Mouse (Mus musculus) adrenal gland, postnatal 36 days (tissue): ENCODE results near the gene Ctsg. TPM values are rescaled to one million over a fixed set of nuclear protein-coding genes. Genes with fewer than 3 reads are reported as not detected.
A peak's percentile ranks its signal among the peaks of the same experiment; 100 is the strongest.
"Not testable (repeated sequence)": the region's sequence is repeated elsewhere in the genome, so short reads cannot be mapped to it uniquely, and the experiment has no call there.

Experiments
- DNase-seq, 2 experiments: peaks; one replicate each; pipeline ENCODE4 v3.0.0; 2021; ENCODE audit warnings: mixed read lengths in 1 of 2
- long read RNA-seq, 2 experiments: library from polyadenylated mRNA; stranded (forward); transcript quantifications; one replicate each; pipeline ENCODE4 v2.0.0; 2021; ENCODE audit warnings: borderline sequencing depth in 2 of 2
- total RNA-seq, 2 experiments: library from RNA; stranded (reverse); gene quantifications; 2 replicates each; pipeline ENCODE4 v1.2.3; 2021

The Ctsg gene
- total RNA-seq, result not detected
- long read RNA-seq, experiment 1, result 0 reads
- long read RNA-seq, experiment 2, result 0 reads

DNA sequence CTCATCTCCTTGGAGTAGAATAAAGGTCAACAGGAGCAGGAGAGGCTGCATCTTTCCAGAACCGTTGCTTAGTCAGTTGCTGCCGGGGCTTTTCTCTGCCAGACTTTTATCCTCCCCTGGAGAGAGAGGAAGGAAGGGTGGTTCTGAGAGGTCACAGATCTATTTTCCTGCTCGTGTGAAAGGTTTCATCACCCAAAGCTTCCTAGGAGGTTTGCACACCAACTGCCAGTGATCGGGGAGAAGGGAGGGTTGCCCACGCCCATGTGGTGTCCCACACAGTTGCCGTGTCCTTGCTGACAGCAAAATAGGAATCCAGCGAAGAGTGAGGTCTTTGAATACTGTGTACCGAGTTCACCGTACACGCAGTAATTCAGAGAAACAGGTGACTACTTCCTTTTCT, at the start of gene Ctsg:
Gene Ctsg, minus strand, starts transcription at position 189 of the 400 bp plus-strand sequence.
- DNase-seq, result no peak

DNA sequence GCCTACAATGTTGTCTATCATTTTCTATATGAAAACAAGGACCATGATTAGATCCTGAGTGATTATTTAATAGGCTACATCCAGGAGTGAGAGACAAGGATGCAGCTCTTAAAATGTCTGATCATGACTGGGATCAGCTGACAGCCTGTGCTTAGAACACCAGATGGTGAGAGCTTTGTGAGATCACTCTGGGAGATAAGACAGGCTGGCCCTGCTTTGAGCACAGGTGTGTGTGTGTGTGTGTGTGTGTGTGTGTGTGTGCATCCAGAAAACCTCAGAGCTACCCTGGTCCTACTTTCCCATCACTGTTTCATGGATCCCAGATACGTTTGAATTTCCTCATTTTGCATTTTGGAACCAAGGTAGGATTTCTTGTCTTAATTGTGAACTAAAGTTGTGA, 31.3 kb upstream of the Ctsg start:
- not testable (repeated sequence) for DNase-seq

DNA sequence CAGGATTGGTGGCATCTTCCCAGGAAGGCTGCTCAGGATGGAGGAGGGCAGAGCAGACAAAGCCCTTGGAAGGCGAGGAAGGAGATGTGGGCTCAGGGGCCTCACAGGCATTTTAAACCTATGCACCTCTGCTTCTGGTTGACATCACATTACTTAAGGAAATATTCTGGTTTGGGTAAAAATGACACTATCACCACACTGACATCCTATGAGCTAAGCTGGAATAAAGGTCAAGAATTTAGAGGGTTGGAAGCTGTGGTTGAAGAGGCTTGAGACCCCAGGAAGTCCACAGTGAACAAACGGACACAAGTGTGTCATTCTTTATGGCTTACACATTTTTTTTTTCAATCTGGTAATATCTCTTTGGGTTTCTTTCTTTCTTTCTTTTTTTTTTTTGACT, 30.1 kb upstream of the Ctsg start, which contains the start of gene Gzmd:
Gene Gzmd, minus strand, starts transcription at position 101 of the 400 bp plus-strand sequence.
- not testable (repeated sequence) for DNase-seq

DNA sequence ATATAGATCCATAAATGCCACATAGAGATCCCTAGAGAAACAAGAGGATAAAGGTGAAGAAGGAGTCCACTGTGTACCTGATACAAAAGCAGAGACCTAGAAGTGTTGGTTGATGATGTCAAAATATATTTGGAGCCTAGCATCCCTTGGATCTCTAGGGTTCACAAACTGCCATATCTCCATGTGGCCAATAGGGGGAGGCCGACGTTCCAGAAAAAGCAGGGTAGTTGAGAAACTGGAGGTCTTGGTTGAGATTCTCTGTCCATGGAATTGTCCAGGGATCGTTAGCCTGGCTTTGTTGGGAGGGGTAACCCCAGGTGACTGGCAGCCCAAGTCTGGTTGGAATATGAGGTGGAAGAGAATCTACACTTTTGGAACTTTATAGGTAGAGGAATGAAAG, 26.0 kb upstream of the Ctsg start:
- DNase-seq, result no peak

DNA sequence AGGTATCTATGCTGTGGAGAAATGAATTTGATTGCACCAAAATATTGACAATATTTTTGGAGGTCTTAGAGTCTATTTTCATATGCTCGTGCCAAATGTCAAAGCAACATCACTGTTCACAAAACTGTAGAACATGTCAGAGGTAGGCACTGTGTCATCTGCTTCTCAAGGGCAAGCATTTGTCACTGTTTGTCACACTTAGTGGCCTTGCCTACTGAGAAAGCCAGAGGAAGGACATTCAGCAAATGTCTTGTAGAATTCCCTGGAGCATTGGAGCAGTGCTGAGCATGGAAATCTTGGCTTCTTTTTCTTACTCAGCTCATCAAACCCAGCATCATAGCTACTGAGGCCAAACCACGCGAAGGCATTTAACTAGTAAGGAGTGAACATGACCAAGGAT, 21.1 kb upstream of the Ctsg start:
- peak; percentile 18 to 30 for DNase-seq

DNA sequence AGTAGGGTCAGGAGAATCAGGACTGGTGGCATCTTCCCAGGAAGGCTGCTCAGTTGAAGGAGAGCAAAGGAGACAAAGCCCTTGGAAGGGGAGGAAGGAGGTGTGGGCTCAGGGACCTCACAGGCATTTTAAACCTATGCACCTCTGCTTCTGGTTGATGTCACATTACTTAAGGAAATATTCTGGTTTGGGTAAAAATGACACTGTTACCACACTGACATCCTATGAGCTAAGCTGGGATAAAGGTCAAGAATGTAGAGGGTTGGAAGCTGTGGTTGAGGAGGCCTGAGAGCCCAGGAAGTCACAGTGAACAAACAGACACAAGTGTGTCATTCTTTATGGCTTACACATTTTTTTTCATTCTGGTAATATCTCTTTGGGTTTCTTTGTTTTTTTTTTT, 18.2 kb upstream of the Ctsg start, which contains the start of gene Gzme:
Gene Gzme, minus strand, starts transcription at position 101 of the 400 bp plus-strand sequence.
- DNase-seq, result no peak

DNA sequence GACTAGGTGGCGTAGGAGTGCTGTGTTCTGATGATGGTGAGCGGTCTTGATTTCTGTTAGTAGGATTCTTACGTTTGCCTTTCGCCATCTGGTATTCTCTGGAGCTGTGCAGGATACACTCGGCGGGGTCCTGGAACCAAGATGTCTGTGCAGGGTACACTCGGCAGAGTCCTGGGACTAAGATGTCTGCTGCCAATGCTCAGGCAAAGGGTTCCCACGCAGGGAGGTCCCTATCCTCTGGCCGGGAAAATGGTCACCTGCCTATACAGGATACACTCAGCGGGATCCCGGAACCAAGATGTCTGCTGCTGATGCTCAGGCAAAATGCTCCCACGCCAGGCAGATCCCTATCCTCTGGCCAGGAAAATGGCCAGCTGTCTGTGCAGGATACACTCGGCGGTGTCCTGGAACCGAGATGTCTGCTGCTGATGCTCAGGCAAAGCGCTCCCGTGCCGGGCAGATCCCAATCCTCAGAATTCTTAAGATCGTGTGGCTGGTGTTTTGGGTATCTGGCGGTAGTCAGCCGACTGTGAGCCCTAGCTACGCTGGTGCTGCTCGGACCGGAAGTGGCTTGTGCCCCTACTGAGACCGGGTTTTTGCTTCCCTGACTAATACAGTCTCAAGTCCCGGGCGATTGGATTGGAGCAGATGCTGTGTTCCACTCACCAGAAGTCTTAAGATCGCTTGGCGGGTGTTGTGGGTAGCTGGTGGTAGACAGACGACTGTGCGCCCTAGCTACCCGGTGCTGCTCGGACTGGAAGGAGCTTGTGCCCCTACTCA, 13.3 kb upstream of the Ctsg start:
- not testable (repeated sequence) for DNase-seq

DNA sequence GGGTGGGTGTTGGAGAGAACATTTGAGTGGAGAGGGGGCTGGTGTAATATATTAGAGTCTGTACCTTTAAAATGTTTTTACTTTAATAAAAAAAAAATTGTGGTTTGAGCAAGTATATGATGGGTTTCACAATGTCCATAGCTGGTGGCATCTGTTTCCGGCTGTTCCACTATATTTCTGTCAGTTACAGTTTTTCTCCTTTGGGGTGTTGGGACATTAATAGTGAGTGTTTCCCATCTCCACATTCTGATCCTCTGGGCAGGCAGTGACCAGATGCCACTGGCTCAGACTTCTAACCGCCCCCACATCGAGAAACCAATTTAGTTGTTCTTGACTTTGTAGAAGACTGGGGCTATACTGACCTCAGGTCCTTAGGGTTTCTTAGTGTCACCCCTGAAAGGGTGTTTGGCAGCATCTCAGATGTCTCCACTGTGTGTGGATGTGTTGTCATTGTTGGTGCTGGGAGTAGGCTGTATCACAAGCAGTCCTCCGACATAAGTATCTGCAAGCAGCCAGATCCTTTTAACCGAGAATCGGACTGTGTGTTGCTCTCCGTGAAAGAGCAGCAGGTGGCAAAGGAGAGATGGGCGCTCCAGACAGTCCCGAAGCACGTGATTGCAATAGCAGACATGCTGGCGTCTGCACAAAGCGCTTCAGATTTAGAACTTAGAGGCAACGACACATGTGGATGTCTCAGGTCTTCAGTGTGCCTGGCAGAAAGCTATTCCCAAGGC, 3.2 kb upstream of the Ctsg start:
- DNase-seq, result no peak

DNA sequence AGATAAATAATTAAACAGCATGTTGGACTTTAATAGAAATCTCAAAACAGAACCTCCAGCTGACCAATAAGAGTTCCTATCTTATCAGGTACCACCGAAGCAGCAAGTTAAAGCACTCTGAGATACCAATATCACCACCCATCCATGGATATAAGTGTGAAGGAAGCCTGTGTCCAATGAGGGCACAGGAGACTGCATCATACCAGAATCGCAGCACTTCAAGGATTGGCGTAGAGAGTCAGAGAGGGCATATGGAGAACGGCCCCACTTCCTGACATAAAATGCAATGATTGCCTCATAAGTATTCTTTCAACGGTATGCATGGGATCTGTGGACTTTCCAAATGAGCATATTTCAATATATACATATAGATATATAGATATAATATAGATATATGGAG, 2.6 kb upstream of the Ctsg start:
- no peak for DNase-seq

DNA sequence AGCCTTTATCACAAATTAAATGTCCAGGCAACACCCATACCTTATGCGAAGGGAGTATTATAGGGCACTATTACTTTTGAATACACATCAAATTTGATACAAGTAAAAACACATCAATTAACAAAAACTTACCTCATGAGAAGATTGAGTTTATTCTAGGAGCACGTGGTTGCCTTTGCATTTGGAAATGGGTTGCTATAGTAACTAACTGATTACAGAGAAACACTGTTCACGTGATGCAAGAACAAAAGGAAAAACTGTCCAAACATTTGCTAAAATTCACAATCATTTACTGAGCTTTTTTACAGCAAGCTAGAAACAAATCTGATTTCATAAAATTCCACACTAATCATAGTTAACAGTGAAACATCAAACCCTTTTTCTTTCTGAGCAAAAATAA, 1.1 kb upstream of the Ctsg start:
- no peak for DNase-seq

DNA sequence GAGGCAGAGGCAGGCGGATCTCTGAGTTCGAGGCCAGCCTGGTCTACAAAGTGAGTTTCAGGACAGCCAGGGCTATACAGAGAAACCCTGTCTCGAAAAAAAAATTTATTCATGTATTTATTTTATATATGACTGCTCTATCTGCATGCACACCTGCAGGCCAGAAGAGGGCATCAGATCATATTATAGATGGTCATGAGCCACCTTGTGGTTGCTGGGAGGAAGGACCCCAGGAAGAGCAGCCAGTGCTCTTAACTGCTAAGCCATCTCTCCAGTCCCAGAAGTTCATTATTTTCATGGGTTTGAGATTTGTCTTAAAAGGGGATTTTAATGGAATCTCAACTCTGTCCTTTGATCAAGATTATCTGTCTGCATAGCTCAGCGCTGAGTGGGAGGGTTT, 3.4 kb downstream of the Ctsg start:
- DNase-seq, result peak in 1 of 2 experiments; percentile 12

DNA sequence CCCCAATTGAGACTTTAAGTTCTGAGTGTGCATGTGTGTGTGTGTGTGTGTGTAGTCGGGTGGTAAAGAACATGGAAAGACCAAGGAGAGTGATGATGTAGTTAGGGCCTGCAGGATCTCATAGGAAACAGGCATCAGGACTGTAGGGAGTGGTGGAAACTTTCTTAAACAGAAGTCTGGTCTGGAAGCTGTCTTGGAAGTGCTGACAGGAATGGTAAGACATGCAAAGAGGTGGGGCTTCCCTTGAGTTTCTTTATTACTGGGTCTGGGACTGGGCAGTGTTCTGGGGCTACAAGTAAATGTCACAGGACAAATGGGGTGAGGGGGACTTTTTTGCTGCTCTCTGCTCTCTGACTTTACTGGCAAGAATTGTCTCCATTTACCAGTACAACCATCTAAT, 4.8 kb downstream of the Ctsg start:
- DNase-seq, result no peak

DNA sequence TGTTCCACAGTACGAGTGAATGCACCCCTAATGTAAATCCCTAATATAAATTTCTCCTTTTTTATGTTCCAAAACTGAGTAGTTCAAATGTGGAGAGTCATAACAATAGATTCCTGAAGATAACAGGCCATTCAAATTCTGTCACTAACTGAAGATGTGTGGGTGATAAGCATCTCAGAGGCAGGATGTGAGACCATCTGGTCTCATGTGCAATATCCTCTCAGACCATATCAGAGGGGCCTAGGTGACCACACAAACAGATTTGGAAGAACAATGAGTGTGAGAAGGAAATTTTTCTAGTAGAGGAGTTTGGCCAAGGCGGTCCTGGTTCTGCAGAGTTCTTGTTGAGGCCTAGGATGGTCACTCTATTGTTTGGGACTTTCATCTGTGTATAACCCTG, 9.0 kb downstream of the Ctsg start:
- no peak for DNase-seq

DNA sequence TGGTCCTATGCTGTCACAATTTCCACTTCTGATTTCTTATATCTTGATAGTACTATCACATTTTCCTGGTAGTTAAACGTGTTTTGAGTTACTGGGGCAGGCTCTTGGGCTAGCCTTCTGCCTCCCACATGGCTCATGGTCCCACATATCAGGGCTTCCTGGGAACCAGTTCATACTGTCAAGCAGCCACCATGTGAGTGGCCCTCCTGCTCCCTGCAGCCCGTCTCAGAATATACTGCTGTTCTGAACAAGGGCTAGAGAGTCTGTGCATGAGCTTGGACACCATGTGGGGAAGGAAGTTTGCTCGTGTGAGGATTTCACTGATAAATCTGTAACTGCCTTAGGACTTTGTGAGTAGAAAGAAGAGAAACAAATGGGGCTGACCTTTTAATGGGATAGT, 15.7 kb downstream of the Ctsg start:
- DNase-seq, result no peak

DNA sequence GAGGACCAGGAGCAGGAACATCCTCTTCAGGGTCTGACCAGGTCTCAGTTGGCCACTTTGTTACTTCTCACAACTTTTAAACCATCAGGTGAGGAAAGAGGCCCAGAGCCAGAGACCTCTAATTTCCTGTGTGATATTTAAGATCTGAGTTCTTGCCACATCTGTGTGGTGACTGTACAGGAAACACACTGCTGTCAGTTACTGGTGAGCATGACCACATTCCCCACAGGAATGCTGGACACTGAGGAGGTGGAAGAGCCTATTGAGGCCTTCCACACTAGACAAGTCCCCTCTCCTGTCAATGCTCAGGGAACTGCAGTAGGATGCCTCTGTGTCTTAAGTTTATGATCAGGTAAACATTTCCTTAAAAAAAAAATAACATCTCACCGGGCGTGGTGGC, 17.2 kb downstream of the Ctsg start, which contains the start of gene Mcpt8:
Gene Mcpt8, minus strand, starts transcription at position 107 of the 400 bp plus-strand sequence.
- no peak for DNase-seq

DNA sequence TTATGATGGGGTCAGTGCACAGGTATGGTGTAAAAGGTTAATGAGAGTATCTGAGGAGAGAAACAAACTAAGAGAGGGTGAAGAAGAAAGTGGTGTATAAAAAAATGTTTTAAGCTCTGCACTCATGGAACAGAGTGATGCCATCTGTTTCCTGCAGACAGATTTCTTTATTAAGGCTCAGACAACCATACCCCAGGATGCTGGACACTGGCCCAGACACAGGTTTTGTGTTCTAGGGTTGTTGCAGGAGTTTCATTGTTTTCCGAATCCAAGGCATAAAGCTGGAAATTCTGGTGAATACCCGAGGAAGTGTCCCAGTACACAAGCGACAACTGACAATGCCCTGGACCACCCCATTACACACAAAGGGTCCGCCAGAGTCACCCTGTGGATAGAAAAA, 20.4 kb downstream of the Ctsg start:
- no peak for DNase-seq

DNA sequence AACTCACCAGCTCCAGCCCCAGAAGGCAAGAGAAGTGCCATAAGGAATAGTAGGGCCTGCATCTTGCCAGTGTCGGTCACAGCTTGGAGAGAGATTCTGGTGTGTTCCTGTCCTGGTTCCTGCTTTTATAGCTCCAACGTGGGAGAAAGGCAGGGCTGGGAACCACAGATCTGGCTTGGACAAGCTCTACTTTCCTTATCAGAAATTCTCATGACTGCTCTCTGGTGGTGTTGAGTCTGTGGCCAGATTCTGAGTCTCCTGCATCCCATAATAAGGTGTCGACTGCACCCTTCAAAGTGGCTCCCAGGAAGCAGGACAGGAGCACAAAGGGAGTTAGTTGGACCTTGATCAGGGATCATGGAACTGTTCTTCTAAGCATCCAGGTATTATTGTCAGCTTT, 40.2 kb downstream of the Ctsg start, which contains the start of gene Mcpt4:
Gene Mcpt4, minus strand, starts transcription at position 101 of the 400 bp plus-strand sequence.
- not testable (repeated sequence) for DNase-seq

DNA sequence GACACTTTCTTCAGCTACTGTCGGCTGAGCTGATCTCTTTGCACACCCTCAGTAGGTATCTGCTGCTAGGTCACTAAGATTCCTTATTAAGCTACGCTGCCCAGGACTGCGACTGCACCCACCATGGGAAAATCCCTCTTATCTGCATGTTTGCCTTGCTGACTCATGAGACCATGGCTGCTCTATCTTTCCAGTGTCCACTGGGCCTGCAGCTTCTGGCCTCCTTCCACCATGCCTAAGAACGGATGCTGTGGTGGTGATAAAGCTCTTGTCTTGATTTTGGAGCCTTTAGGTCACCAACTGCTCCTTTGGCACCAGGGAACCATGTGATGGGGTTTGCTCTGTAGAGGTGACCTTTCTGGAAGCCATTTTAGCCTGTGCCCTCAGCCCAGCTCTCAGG, 44.7 kb downstream of the Ctsg start:
- DNase-seq, result no peak

DNA sequence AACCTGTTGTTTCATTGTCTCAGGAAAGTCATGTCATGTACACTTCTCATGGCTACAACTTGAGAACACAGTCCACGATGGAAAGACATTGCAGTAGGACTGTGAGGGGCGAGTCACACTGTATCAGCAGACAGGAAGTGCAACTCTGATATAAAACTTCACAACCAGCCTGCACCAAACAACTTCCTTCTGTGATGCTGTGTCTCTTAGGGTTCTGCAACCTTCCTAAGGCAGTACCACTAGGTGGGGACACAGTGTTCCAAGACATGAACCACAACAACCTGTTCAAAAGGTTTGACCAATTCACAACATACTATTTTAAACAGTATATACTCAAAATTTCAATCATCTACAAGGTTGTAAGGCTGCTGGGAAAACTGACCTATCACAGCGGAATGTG, 47.0 kb downstream of the Ctsg start:
- DNase-seq, result no peak
